Mouse (Mus musculus): ENCODE data around the gene Trim3. TPM values are rescaled to one million over a fixed set of nuclear protein-coding genes. Genes with fewer than 3 reads are reported as not detected.

Gene Trim3
- polyA plus RNA-seq, 1 experiment from 2014 or later: 41.0 TPM

- H3K27ac ChIP-seq (ENCODE audit: low read depth, low read length): peak overlapping the region; percentile 95; the same call in 1 of the 2 replicates
- peak overlapping the region; percentile 60 for H3K4me3 ChIP-seq (ENCODE audit: low read depth, low read length)
- H3K4me1 ChIP-seq (ENCODE audit: control insufficient read depth, insufficient read depth, low read length): peaks cover 17% of the 10 kb centered on the region; the same call in 1 of the 2 replicates
- H3K36me3 ChIP-seq (ENCODE audit: control insufficient read depth, insufficient read depth, low read length): no peaks in the 10 kb centered on the region
- 68% methylated on average over 2 of the region's 2 CpGs for WGBS
- peak overlapping the region; percentile 76 for H3K4me2 ChIP-seq (ENCODE audit: low read length)
- peak overlapping the region; percentile 85 for H3K9ac ChIP-seq (ENCODE audit: low read length)
- H3K27me3 ChIP-seq (replicated peaks; ENCODE audit: control insufficient read depth, insufficient read depth, low read length): no peaks in the 10 kb centered on the region
- ATAC-seq (no peak), DNase-seq (ENCODE audit: low spot score) (no peak)
- H3K9me3 ChIP-seq (replicated peaks; ENCODE audit: control insufficient read depth, low read length): no peaks in the 10 kb centered on the region
Observed at GRCm38 (mm10) chr7:105581959-105582358, 51.4 kb downstream of the Trim3 start.

- peak within 1 kb of the TSS; percentile 85 for H3K9ac ChIP-seq (ENCODE audit: low read length)
- H3K27ac ChIP-seq (ENCODE audit: low read depth, low read length): peak within 1 kb of the TSS; percentile 95
- H3K4me3 ChIP-seq (ENCODE audit: low read depth, low read length): peak within 1 kb of the TSS; percentile 60
- no peaks in the 10 kb centered on the region for H3K27me3 ChIP-seq (replicated peaks; ENCODE audit: control insufficient read depth, insufficient read depth, low read length)
- H3K36me3 ChIP-seq (ENCODE audit: control insufficient read depth, insufficient read depth, low read length): no peaks in the 10 kb centered on the region
- H3K9me3 ChIP-seq (replicated peaks; ENCODE audit: control insufficient read depth, low read length): no peaks in the 10 kb centered on the region
- H3K4me2 ChIP-seq (ENCODE audit: low read length): peak within 1 kb of the TSS; percentile 76
- peaks cover 17% of the 10 kb centered on the region; the same call in 1 of the 2 replicates for H3K4me1 ChIP-seq (ENCODE audit: control insufficient read depth, insufficient read depth, low read length)
- ATAC-seq (peak; percentile 93), DNase-seq (ENCODE audit: low spot score) (peak; percentile 89)
- under 1% methylated on average over 25 of the region's 54 CpGs for WGBS
Observed at GRCm38 (mm10) chr7:105581094-105581703, 52.2 kb downstream of the Trim3 start, which contains the start of gene Apbb1. Apbb1 (minus strand) TSS chr7:105581653.

GRCm38 (mm10) chr7:105580627-105581089 lies 52.7 kb downstream of the Trim3 start:
- Histone ChIP-seq H3K4me2 (ENCODE audit: low read length) (peak overlapping the region; percentile 76), H3K36me3 (ENCODE audit: control insufficient read depth, insufficient read depth, low read length) (no peaks in the 10 kb centered on the region), H3K4me3 (ENCODE audit: low read depth, low read length) (peak overlapping the region; percentile 60), H3K9ac (ENCODE audit: low read length) (peak overlapping the region; percentile 85), H3K27ac (ENCODE audit: low read depth, low read length) (peak overlapping the region; percentile 95), H3K9me3 (replicated peaks; ENCODE audit: control insufficient read depth, low read length) (no peaks in the 10 kb centered on the region), H3K4me1 (ENCODE audit: control insufficient read depth, insufficient read depth, low read length) (peaks cover 17% of the 10 kb centered on the region; the same call in 1 of the 2 replicates), H3K27me3 (replicated peaks; ENCODE audit: control insufficient read depth, insufficient read depth, low read length) (no peaks in the 10 kb centered on the region)
- WGBS: under 1% methylated on average over 17 of the region's 22 CpGs
- DNase-seq (ENCODE audit: low spot score) (peak; percentile 65), ATAC-seq (peak; percentile 68)

- Histone ChIP-seq H3K27ac (ENCODE audit: low read depth, low read length) (no peak overlapping the region), H3K9ac (ENCODE audit: low read length) (no peak overlapping the region), H3K4me2 (ENCODE audit: low read length) (no peak overlapping the region), H3K27me3 (replicated peaks; ENCODE audit: control insufficient read depth, insufficient read depth, low read length) (no peaks in the 10 kb centered on the region), H3K4me3 (ENCODE audit: low read depth, low read length) (no peak overlapping the region), H3K4me1 (ENCODE audit: control insufficient read depth, insufficient read depth, low read length) (peaks cover 17% of the 10 kb centered on the region; the same call in 1 of the 2 replicates), H3K9me3 (replicated peaks; ENCODE audit: control insufficient read depth, low read length) (no peaks in the 10 kb centered on the region), H3K36me3 (ENCODE audit: control insufficient read depth, insufficient read depth, low read length) (peaks cover 15% of the 10 kb centered on the region)
- 78% methylated on average over 2 of the region's 2 CpGs for WGBS
- ATAC-seq: no peak
- no peak for DNase-seq (ENCODE audit: low spot score)
Observed at GRCm38 (mm10) chr7:105578481-105578880, 54.9 kb downstream of the Trim3 start.

GRCm38 (mm10) chr7:105577377-105577871 lies 55.9 kb downstream of the Trim3 start:
- Histone ChIP-seq H3K9ac (ENCODE audit: low read length) (no peak overlapping the region), H3K36me3 (ENCODE audit: control insufficient read depth, insufficient read depth, low read length) (peaks cover 25% of the 10 kb centered on the region), H3K27me3 (replicated peaks; ENCODE audit: control insufficient read depth, insufficient read depth, low read length) (no peaks in the 10 kb centered on the region), H3K4me3 (ENCODE audit: low read depth, low read length) (no peak overlapping the region), H3K27ac (ENCODE audit: low read depth, low read length) (no peak overlapping the region), H3K4me1 (ENCODE audit: control insufficient read depth, insufficient read depth, low read length) (peaks cover 17% of the 10 kb centered on the region; the same call in 1 of the 2 replicates), H3K9me3 (replicated peaks; ENCODE audit: control insufficient read depth, low read length) (no peaks in the 10 kb centered on the region), H3K4me2 (ENCODE audit: low read length) (no peak overlapping the region)
- DNase-seq (ENCODE audit: low spot score) (no peak), ATAC-seq (no peak)
- 96% methylated on average over 6 of the region's 6 CpGs for WGBS

GRCm38 (mm10) chr7:105576166-105576748 lies 57.1 kb downstream of the Trim3 start:
- Histone ChIP-seq H3K4me3 (ENCODE audit: low read depth, low read length) (no peak overlapping the region), H3K27me3 (replicated peaks; ENCODE audit: control insufficient read depth, insufficient read depth, low read length) (no peaks in the 10 kb centered on the region), H3K4me1 (ENCODE audit: control insufficient read depth, insufficient read depth, low read length) (peaks cover 17% of the 10 kb centered on the region; the same call in 1 of the 2 replicates), H3K36me3 (ENCODE audit: control insufficient read depth, insufficient read depth, low read length) (peaks cover 26% of the 10 kb centered on the region), H3K9me3 (replicated peaks; ENCODE audit: control insufficient read depth, low read length) (no peaks in the 10 kb centered on the region), H3K9ac (ENCODE audit: low read length) (no peak overlapping the region), H3K27ac (ENCODE audit: low read depth, low read length) (no peak overlapping the region), H3K4me2 (ENCODE audit: low read length) (no peak overlapping the region)
- ATAC-seq: no peak
- DNase-seq (ENCODE audit: low spot score): no peak
- WGBS: 84% methylated on average over 3 of the region's 3 CpGs

- no peak overlapping the region for H3K4me3 ChIP-seq (ENCODE audit: low read depth, low read length)
- no peak overlapping the region for H3K27ac ChIP-seq (ENCODE audit: low read depth, low read length)
- no peak overlapping the region for H3K4me2 ChIP-seq (ENCODE audit: low read length)
- 95% methylated on average over 4 of the region's 4 CpGs for WGBS
- H3K9ac ChIP-seq (ENCODE audit: low read length): no peak overlapping the region
- peaks cover 28% of the 10 kb centered on the region for H3K4me1 ChIP-seq (ENCODE audit: control insufficient read depth, insufficient read depth, low read length)
- no peaks in the 10 kb centered on the region for H3K9me3 ChIP-seq (replicated peaks; ENCODE audit: control insufficient read depth, low read length)
- H3K36me3 ChIP-seq (ENCODE audit: control insufficient read depth, insufficient read depth, low read length): peaks cover 29% of the 10 kb centered on the region
- no peaks in the 10 kb centered on the region for H3K27me3 ChIP-seq (replicated peaks; ENCODE audit: control insufficient read depth, insufficient read depth, low read length)
- ATAC-seq (no peak), DNase-seq (ENCODE audit: low spot score) (no peak)
Observed at GRCm38 (mm10) chr7:105574537-105574936, 58.8 kb downstream of the Trim3 start.

- no peak for DNase-seq (ENCODE audit: low spot score)
- Histone ChIP-seq H3K9ac (ENCODE audit: low read length) (no peak overlapping the region), H3K4me3 (ENCODE audit: low read depth, low read length) (no peak overlapping the region), H3K36me3 (ENCODE audit: control insufficient read depth, insufficient read depth, low read length) (peaks cover 29% of the 10 kb centered on the region), H3K4me1 (ENCODE audit: control insufficient read depth, insufficient read depth, low read length) (peaks cover 29% of the 10 kb centered on the region), H3K9me3 (replicated peaks; ENCODE audit: control insufficient read depth, low read length) (no peaks in the 10 kb centered on the region), H3K4me2 (ENCODE audit: low read length) (no peak overlapping the region), H3K27me3 (replicated peaks; ENCODE audit: control insufficient read depth, insufficient read depth, low read length) (no peaks in the 10 kb centered on the region), H3K27ac (ENCODE audit: low read depth, low read length) (no peak overlapping the region)
- 91% methylated on average over 8 of the region's 8 CpGs for WGBS
- ATAC-seq: no peak
Observed at GRCm38 (mm10) chr7:105572949-105573348, 60.4 kb downstream of the Trim3 start.

- DNase-seq (ENCODE audit: low spot score) (no peak), ATAC-seq (no peak)
- whole genome bisulfite sequencing: 82% methylated on average over 4 of the region's 4 CpGs
- Histone ChIP-seq H3K4me3 (ENCODE audit: low read depth, low read length) (no peak overlapping the region), H3K4me1 (ENCODE audit: control insufficient read depth, insufficient read depth, low read length) (peaks cover 29% of the 10 kb centered on the region), H3K9me3 (replicated peaks; ENCODE audit: control insufficient read depth, low read length) (no peaks in the 10 kb centered on the region), H3K27ac (ENCODE audit: low read depth, low read length) (peak overlapping the region; percentile 44; the same call in 1 of the 2 replicates), H3K36me3 (ENCODE audit: control insufficient read depth, insufficient read depth, low read length) (peaks cover 49% of the 10 kb centered on the region), H3K9ac (ENCODE audit: low read length) (peak overlapping the region; percentile 43), H3K27me3 (replicated peaks; ENCODE audit: control insufficient read depth, insufficient read depth, low read length) (no peaks in the 10 kb centered on the region), H3K4me2 (ENCODE audit: low read length) (peak overlapping the region; percentile 46; the same call in 1 of the 2 replicates)
Observed at GRCm38 (mm10) chr7:105570756-105571155, 62.6 kb downstream of the Trim3 start.

Data from forebrain, embryonic 14.5 days (tissue).